Mouse (Mus musculus): ENCODE results near the gene Crlf3.

DNA sequence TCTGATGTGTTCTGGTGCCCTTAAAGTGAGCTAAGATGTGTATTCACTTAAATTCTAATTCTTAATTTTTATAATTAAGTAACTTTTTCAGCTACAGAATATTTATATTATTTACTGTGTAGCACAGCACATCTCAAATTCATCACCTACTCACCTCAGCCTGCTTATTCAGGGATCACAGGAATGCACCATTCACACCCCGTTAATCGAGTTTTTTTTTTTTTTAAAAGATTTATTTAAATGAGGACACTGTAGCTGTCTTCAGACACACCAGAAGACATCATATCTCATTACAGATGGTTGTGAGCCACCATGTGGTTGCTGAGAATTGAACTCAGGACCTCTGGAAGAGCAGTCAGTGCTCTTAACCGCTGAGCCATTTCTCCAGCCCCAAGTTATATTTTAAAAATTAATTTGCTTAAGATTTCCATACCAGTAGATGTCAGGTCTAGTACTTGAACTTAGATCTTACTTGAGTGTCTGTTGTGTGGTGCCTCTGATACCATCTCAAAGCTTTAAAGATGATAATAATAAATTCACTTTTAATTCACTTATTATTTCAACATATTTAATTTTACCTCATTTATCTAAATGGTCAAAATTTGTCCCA is 9.9 kb upstream of the Crlf3 start:
- no peak for TF ChIP-seq CTCF (conservative IDR thresholded peaks at IDR 0.05; ENCODE audit: insufficient read depth, insufficient read length, low read depth, low read length)
- TF ChIP-seq POLR2A (IDR thresholded peaks at IDR 0.05; ENCODE audit: low read depth, low read length) = no peak

All from kidney, adult 2 months (tissue).